Comparison of ENCODE assay signal across 10 mouse cellular contexts in genomic region chr14:120979559-120979958, GRCm38 (mm10). TPM values are rescaled to one million over a fixed set of nuclear protein-coding genes. Genes with fewer than 3 reads are reported as not detected.
A peak's percentile ranks its signal among the peaks of the same experiment; 100 is the strongest.
DNase-seq lines count a peak whose midpoint lies in the region; TF ChIP-seq lines count a peak whose summit lies in the region.
"Had no signal": no experiment of that assay in that cellular context is flagged by ENCODE, and none has a peak within 500 bp of the region (broad histone marks: within the 10 kb centered on the region; RNA-seq: fewer than 3 reads in every experiment).

No protein-coding gene starts in this region.

- TF ChIP-seq CTCF in left cerebral cortex, adult 2 months (IDR thresholded peaks at IDR 0.05) = peak; percentile 67

- H3K4me3 ChIP-seq in left cerebral cortex, adult 2 months = no peak overlapping the region
- H3K4me3 ChIP-seq in embryonic facial prominence, embryonic 10.5 days = no peak overlapping the region
- H3K4me3 ChIP-seq: erythroblast, embryonic 14.5 days; limb, embryonic 13.5 days had no signal

- no peaks in the 10 kb centered on the region; the same call in 1 of the 2 replicates for H3K4me1 ChIP-seq in embryonic facial prominence, embryonic 10.5 days

- peak; percentile 6 to 22 for DNase-seq in adrenal gland, adult 18-20 months (ENCODE audit: low spot score in 2 of 2)
- DNase-seq in adrenal gland, postnatal 4 days (ENCODE audit: low spot score in 2 of 2) = no peak
- DNase-seq in left cerebral cortex, adult 2 months (ENCODE audit: extremely low spot score in 1 of 2, low spot score in 2 of 2) = peak; percentile 26 to 40
- no peak for DNase-seq in left cerebral cortex, postnatal 36 days (ENCODE audit: low spot score in 2 of 2)
- peak; percentile 65 for DNase-seq in adipocyte (ENCODE audit: low spot score)
- peak; percentile 54 for DNase-seq in embryonic facial prominence, embryonic 10.5 days (ENCODE audit: low spot score)
- peak; percentile 11 to 36 for DNase-seq in lung, adult 18-20 months
- no peak for DNase-seq in spleen, adult 12 weeks (ENCODE audit: low spot score)

- no peaks in the 10 kb centered on the region for H3K27me3 ChIP-seq in embryonic facial prominence, embryonic 10.5 days (replicated peaks; ENCODE audit: low read depth, poor library complexity, severe bottlenecking)
- H3K27me3 ChIP-seq: limb, embryonic 13.5 days had no signal

- 45% methylated on average over 3 of the region's 3 CpGs for WGBS in embryonic facial prominence, embryonic 10.5 days

- H3K9me3 ChIP-seq in embryonic facial prominence, embryonic 10.5 days = no peaks in the 10 kb centered on the region
- H3K9me3 ChIP-seq: limb, embryonic 13.5 days had no signal

- no peak overlapping the region for H3K27ac ChIP-seq in left cerebral cortex, adult 2 months
- H3K27ac ChIP-seq in embryonic facial prominence, embryonic 10.5 days (replicated peaks) = no peak overlapping the region
- H3K27ac ChIP-seq: limb, embryonic 13.5 days had no signal

- intact Hi-C loops in left cerebral cortex, adult 2 months (cut with DNase I) = no loop called here
- intact Hi-C loops in left cerebral cortex, postnatal 36 days (cut with DNase I) = no loop called here

- no peaks in the 10 kb centered on the region for H3K36me3 ChIP-seq in embryonic facial prominence, embryonic 10.5 days (replicated peaks)
- H3K36me3 ChIP-seq: limb, embryonic 13.5 days had no signal

RNA-seq across cellular contexts. Expression of gene Farp1, which starts 55.4 kb away (rescaled TPM):
- 10 to 100 TPM; 18.3 to 26.6 TPM for total RNA-seq in adrenal gland, adult 18-20 months (2021)
- total RNA-seq in adrenal gland, postnatal 4 days (2021) = 10 to 100 TPM; 41.6 to 58.5 TPM
- 100 to 1,000 TPM; 142 to 152 TPM for total RNA-seq in left cerebral cortex, adult 2 months (2021)
- total RNA-seq in left cerebral cortex, postnatal 36 days (2021) = 100 to 1,000 TPM; 130 to 160 TPM
- 35.8 and 41.7 TPM in 2 replicates for polyA plus RNA-seq in embryonic facial prominence, embryonic 10.5 days (2016; fragmentation: Nextera tagmentation; extraction: Ambion mirVana)
- polyA plus RNA-seq: erythroblast, embryonic 14.5 days had no signal

Comparison
In these comparisons a context has a peak if more than half of its experiments do, and no peak if none do; other contexts are left out.
1. DNase-seq: peak in adrenal gland, adult 18-20 months (2 of 2), left cerebral cortex, adult 2 months (2 of 2), adipocyte (single experiment), embryonic facial prominence, embryonic 10.5 days (single experiment) and lung, adult 18-20 months (2 of 2); none in adrenal gland, postnatal 4 days (0 of 2), left cerebral cortex, postnatal 36 days (0 of 2) and spleen, adult 12 weeks (single experiment).